Mouse (Mus musculus) bone marrow macrophage, adult 2 months (primary cell): Measurements from ENCODE around the gene Nid2. TPM values are rescaled to one million over a fixed set of nuclear protein-coding genes. Genes with fewer than 3 reads are reported as not detected.

ENCODE experiments used
- H3K27ac ChIP-seq: 2 replicates; pipeline ENCODE4 v1.5.1; 2012; ENCODE audit warnings: low read depth, low read length; ENCODE audit not compliant: insufficient read depth
- H3K4me1 ChIP-seq: 2 replicates; pipeline ENCODE4 v1.6.1; 2012; ENCODE audit warnings: low read length; ENCODE audit not compliant: control insufficient read depth, insufficient read depth
- H3K4me3 ChIP-seq: 2 replicates; pipeline ENCODE4 v1.5.1; 2012; ENCODE audit warnings: mild to moderate bottlenecking, low read length, moderate library complexity; ENCODE audit not compliant: insufficient read depth
- CTCF ChIP-seq: IDR thresholded peaks from 2 replicates; pipeline ENCODE4 v1.5.1; 2012; ENCODE audit warnings: low read depth, mild to moderate bottlenecking, low read length, moderate library complexity
- POLR2A ChIP-seq: IDR thresholded peaks from 2 replicates; pipeline ENCODE4 v1.6.1; 2012; ENCODE audit warnings: mild to moderate bottlenecking, low read depth, low read length, borderline replicate concordance
- polyA plus RNA-seq: library from polyadenylated mRNA; stranded (reverse); fragments of >200 nt; gene quantifications from 2 replicates; pipeline ENCODE4 v1.2.4, GENCODE M21; 2012; ENCODE audit not compliant: missing spikeins, insufficient read depth, insufficient read length

Nid2 gene
- polyA plus RNA-seq, 1 experiment: 1.5 TPM

DNA sequence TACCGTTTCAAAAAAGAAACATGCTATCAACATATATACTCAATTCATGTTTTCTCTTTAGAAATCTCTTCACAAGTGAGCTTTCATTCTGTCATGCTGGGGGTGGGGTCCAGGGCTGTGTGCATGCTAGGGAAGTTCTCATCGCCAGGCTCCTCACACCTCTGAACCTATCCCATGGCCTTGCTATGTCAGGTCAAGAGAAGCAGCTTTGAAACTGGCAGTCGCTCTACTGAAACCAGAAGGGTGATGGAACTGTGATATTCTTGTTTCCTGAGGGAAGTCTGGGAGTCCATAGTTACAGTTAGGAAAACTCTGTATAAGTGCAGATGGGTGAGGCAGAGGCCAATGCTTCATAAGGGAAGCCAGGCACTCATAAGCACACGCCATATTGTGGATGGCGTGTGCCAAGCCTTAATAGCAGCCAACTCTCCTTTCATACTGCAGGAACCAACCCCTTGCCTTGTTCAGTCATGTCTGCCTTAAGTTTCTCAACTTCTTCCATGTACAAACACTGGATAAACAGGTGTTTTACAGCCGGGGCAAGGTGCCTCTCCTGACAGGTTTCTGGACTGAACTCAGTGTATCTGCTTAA is 10.8 kb upstream of the Nid2 start:
- Histone ChIP-seq H3K4me3 (no peak overlapping the region), H3K4me1 (no peaks in the 10 kb centered on the region), H3K27ac (no peak overlapping the region)
- TF ChIP-seq POLR2A: no peak
- TF ChIP-seq CTCF: no peak

DNA sequence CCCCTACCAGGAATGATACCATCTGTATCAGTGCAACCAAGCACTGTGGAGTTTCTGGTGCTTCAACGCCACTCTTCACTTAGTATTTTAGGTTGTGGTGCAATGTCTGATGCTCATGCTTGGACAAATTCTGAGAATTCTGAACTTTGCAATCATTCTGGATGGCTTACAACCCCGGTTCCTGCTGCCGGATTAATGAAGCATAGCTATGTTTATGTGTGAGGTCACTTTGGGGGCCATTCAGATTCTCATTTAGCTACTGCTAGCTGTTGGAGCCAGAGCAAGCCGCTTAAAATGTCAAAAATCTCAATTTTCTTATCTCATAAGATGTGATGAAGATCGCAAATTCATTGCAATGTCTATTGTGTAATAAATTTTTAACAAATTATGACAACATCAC is 6.2 kb upstream of the Nid2 start:
- H3K27ac ChIP-seq: no peak overlapping the region
- no peak for TF ChIP-seq CTCF
- TF ChIP-seq POLR2A: no peak
- no peaks in the 10 kb centered on the region for H3K4me1 ChIP-seq
- no peak overlapping the region for H3K4me3 ChIP-seq

DNA sequence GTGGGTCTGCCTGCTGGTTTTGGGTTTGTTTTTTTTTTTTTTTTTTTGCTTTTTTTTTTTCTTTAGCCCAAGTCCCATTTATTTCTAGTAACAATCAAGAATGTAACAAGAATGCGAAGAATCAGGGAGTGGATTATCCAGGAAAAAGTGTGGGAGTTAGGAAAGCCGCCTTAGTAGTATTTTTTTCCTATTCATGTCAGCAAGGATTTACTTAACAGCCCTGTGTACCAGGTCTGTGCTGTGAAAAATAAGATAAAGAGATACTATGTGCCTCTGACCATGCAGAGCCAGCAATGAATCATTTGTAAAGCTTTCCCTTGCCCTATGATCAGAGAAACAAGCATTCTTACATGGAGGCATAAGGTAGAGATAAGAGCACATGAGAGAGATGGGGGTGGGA is 4.8 kb upstream of the Nid2 start:
- Histone ChIP-seq H3K4me1 (0 out of 2 replicates have a peak, but pooled peaks cover 3% of the 10 kb centered on the region), H3K27ac (no peak overlapping the region), H3K4me3 (no peak overlapping the region)
- TF ChIP-seq POLR2A: no peak
- no peak for TF ChIP-seq CTCF

DNA sequence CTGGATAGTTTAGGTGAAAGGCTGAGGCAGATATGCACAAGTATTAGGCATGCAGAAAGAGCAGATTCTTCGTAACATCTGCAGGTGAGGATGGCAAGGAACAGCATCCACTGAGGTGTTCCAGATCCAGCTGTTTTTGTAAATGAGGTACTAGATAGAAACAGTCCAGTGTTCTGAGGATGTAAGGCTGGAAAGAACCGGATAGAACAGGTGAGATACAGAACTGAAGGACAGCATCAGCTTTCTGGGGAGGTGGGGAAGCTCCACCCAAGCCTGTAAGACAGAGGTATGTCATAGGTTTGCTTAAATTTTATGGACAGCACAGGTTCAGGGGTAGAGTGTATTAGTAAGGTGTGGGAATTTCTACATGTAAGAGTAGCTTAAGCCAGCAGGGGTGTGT is 4.3 kb upstream of the Nid2 start:
- TF ChIP-seq POLR2A (no peak), CTCF (no peak)
- Histone ChIP-seq H3K4me1 (peaks cover 3% of the 10 kb centered on the region), H3K27ac (no peak overlapping the region), H3K4me3 (no peak overlapping the region)

DNA sequence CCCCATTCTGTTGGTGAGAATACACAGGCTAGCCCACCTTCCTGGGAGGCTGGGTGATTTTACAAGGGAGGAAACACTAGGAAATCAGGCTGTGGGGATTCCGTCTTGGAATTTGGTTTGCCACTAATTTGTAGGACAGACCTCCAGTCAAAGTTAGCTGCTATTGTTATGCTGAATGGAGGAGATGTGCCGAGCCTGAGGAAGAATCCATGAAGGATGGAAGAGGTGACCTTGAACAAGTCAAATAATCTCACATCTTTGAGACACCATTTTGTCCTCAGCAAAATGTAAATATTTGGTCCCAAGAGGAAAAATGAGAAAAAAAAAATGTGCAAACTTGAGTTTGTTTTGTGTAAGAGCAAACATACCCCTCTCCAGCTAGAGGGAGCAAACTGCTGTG is 1.3 kb upstream of the Nid2 start:
- Histone ChIP-seq H3K4me3 (no peak overlapping the region), H3K4me1 (peaks cover 8% of the 10 kb centered on the region), H3K27ac (no peak overlapping the region)
- TF ChIP-seq POLR2A: no peak
- TF ChIP-seq CTCF: no peak

DNA sequence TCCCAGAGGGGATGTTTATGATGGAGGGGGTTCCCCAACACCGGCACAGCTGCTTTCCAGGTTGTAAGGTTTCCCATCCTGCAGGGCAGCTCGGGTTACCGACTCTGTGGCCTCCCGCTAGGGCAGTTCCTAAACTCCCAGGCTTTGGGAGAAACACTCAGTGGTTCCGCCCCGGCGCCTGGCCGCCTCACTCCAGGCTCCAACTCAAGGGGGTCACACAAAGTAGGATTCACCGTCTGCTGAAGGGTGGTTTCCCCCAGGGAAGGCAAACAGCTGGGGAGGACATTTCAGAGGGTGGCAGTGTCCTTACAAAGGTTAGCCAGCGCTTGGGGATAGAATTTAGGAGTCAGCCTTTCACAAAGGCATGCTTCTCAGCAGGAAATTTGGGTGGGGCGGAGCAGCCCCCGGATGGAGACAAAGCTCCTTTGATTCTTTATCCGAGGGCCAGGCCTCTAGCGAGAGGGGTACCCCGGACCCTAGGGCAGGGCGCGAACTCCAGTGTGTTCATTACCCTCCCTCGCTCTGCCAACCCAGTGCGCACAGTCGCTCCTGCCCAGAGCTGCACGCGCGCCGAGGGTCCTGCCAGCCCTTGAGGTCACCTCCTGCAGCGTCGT is 547 bp upstream of the Nid2 start:
- TF ChIP-seq CTCF (no peak), POLR2A (no peak)
- H3K27ac ChIP-seq: no peak overlapping the region
- peaks cover 8% of the 10 kb centered on the region for H3K4me1 ChIP-seq
- H3K4me3 ChIP-seq: peak overlapping the region; percentile 60

DNA sequence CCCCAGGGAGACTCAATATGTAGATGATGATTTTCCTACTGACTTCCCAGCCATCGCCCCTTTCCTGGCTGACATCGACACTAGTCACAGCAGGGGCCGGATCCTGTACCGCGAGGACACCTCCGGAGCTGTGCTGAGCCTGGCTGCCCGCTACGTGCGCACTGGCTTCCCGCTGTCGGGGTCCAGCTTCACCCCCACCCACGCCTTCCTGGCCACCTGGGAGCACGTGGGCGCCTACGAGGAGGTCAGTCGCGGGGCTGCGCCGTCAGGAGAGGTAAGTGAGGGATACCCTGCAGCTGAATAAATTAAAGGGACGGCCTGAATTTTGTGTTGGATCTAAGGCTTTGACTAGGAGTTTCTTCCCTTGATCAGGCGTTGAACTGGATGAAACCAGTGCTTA is 1.2 kb downstream of the Nid2 start:
- H3K4me3 ChIP-seq: peak overlapping the region; percentile 15; the same call in 1 of the 2 replicates
- no peak for TF ChIP-seq CTCF
- peaks cover 8% of the 10 kb centered on the region for H3K4me1 ChIP-seq
- H3K27ac ChIP-seq: no peak overlapping the region

DNA sequence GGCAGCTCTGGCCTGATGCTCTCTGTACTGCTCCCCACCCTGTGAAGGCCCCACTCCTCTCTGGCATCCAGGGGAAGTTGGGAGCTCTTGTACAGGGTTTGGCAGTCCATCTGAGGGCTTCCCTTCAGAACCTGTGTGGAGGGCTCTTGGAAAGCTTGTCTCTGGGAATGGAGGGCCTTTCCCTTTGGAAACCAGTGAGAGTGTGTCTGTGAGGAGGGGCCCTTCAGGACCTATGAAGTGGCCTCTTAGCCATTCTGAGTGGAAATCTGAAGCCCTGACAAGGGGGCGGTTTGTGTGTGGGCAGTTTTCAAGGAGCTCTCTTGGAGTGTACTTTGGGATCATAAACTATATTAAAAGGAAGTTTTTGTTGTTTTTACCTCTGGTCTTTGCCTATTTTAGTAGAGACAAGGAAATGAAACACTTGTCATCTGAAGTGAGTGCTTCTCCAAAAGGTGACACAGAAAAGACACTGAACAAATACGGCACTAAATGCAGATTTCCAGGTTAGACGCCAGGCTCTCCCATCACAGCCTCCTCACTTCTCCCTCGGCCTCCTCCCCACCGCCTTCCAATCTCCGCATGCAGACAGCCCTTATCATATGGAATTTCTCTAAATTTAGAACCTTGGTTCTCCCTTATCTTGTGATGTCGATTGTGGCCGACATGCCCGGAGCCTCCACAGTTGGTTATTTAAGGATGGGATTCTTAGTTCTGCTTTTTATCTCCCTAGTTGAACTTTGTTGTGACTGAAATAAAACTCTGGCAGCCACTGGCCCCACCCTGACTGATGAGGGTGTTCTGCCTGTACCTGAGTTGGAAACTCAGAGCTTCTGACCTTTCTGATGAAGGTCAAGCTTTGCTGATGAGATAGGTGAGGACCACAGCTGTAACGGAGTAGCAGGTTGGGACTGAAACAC is 8.5 kb downstream of the Nid2 start:
- Histone ChIP-seq H3K4me1 (peaks cover 5% of the 10 kb centered on the region), H3K4me3 (no peak overlapping the region), H3K27ac (no peak overlapping the region)
- no peak for TF ChIP-seq POLR2A
- TF ChIP-seq CTCF: no peak

DNA sequence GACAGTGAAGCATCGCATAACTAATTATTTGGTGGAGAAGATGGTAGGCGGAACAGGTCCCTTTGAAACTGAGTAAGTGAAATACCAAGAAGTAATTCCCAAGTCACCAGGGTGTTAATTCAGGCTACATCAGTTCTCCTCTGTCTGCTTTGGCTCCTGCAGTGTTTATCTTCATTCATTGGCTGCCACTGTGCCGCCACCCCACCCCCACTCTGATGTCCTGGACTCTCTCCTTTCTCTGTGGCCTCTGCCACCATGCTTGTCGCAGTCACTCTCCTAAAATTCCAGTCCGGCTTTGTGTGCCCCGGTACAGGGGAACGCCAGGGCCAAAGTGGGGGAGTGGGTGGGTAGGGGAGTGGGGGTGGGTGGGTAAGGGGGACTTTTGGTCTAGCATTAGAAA is 9.7 kb downstream of the Nid2 start:
- TF ChIP-seq CTCF: no peak
- no peak for TF ChIP-seq POLR2A
- Histone ChIP-seq H3K4me3 (no peak overlapping the region), H3K4me1 (peaks cover 5% of the 10 kb centered on the region), H3K27ac (no peak overlapping the region)

DNA sequence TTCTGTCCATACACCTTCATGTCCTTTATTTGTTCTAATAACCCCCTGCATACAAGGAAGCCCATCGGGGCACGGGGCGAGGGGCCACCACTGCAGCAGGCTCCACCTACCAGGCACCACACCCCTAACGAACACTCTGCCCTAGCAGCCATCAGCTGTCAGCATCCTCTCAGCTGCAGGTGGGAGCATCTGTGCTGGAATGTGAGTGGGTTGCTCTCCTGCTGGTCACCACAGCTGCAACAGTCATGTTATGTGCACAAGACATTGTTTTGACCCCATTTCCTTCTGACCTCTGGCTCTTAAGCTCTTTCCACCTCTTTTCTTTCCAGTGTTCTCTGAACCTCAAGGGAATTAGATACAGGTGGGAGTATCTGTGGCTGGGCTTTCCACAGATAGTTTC is 10.9 kb downstream of the Nid2 start:
- H3K27ac ChIP-seq: no peak overlapping the region
- TF ChIP-seq POLR2A (no peak), CTCF (no peak)
- H3K4me1 ChIP-seq: peaks cover 5% of the 10 kb centered on the region
- no peak overlapping the region for H3K4me3 ChIP-seq
